Mouse (Mus musculus): ENCODE measurements at regions not wholly inside any gene's neighbourhood (a gene's known extent, or its start where the extent isn't known, plus 50 kb on each side); places are given as distances from the start of the nearest gene placed in this dataset.

GRCm38 (mm10) chr16:76694913-76695312 is 318.6 kb upstream of the Usp25 start:
- no peaks in the 10 kb centered on the region for H3K27me3 ChIP-seq (replicated peaks)
- H3K4me3 ChIP-seq, result no peak overlapping the region
- no peak overlapping the region for H3K4me2 ChIP-seq
- no peaks in the 10 kb centered on the region for H3K36me3 ChIP-seq
- no peaks in the 10 kb centered on the region for H3K4me1 ChIP-seq (replicated peaks)
- no peak for ATAC-seq (ENCODE audit: insufficient number of reproducible peaks, low FRiP score)
- H3K27ac ChIP-seq (ENCODE audit: poor library complexity, severe bottlenecking), result no peak overlapping the region
- 35% methylated on average over 6 of the region's 6 CpGs for WGBS
- no peak overlapping the region for H3K9ac ChIP-seq
- no peaks in the 10 kb centered on the region for H3K9me3 ChIP-seq (replicated peaks)

GRCm38 (mm10) chr16:76687735-76688447 is 314.3 kb upstream of the Nrip1 start:
- Histone ChIP-seq H3K9ac (no peak overlapping the region), H3K27ac (ENCODE audit: poor library complexity, severe bottlenecking) (no peak overlapping the region), H3K4me1 (replicated peaks) (no peaks in the 10 kb centered on the region), H3K4me2 (no peak overlapping the region), H3K4me3 (no peak overlapping the region), H3K9me3 (replicated peaks) (no peaks in the 10 kb centered on the region), H3K27me3 (replicated peaks) (no peaks in the 10 kb centered on the region), H3K36me3 (no peaks in the 10 kb centered on the region)
- no peak for ATAC-seq (ENCODE audit: insufficient number of reproducible peaks, low FRiP score)
- 88% methylated on average over 18 of the region's 18 CpGs for WGBS

GRCm38 (mm10) chr16:76685562-76685961 is 311.9 kb upstream of the Nrip1 start:
- no peak for ATAC-seq (ENCODE audit: insufficient number of reproducible peaks, low FRiP score)
- H3K9me3 ChIP-seq (replicated peaks), result no peaks in the 10 kb centered on the region
- H3K4me3 ChIP-seq, result no peak overlapping the region
- H3K4me2 ChIP-seq, result no peak overlapping the region
- 75% methylated on average over 8 of the region's 8 CpGs for WGBS
- H3K27me3 ChIP-seq (replicated peaks), result no peaks in the 10 kb centered on the region
- H3K27ac ChIP-seq (ENCODE audit: poor library complexity, severe bottlenecking), result no peak overlapping the region
- no peaks in the 10 kb centered on the region for H3K4me1 ChIP-seq (replicated peaks)
- H3K36me3 ChIP-seq, result no peaks in the 10 kb centered on the region
- no peak overlapping the region for H3K9ac ChIP-seq

- H3K9me3 ChIP-seq (replicated peaks), result no peaks in the 10 kb centered on the region; the same call in 1 of the 2 replicates
- 59% methylated on average over 19 of the region's 19 CpGs for WGBS
- peak; percentile 39; the same call in 1 of the 2 replicates for ATAC-seq (ENCODE audit: insufficient number of reproducible peaks, low FRiP score)
Measured at GRCm38 (mm10) chr16:76680061-76680911, 306.7 kb upstream of the Nrip1 start.

GRCm38 (mm10) chr16:76678885-76679284 is 305.3 kb upstream of the Nrip1 start:
- ATAC-seq (ENCODE audit: insufficient number of reproducible peaks, low FRiP score), result no peak

More at GRCm38 (mm10) chr16:76680061-76680911, 306.7 kb upstream of the Nrip1 start:
- Histone ChIP-seq H3K36me3 (no peaks in the 10 kb centered on the region), H3K4me3 (no peak overlapping the region; the same call in 1 of the 2 replicates), H3K27me3 (replicated peaks) (no peaks in the 10 kb centered on the region), H3K4me2 (peak overlapping the region; percentile 46), H3K9ac (no peak overlapping the region), H3K27ac (ENCODE audit: poor library complexity, severe bottlenecking) (0 out of 2 replicates have a peak overlapping the region, but pooled peaks have one; percentile 6), H3K4me1 (replicated peaks) (no peaks in the 10 kb centered on the region)

GRCm38 (mm10) chr16:76669795-76670194 is 296.2 kb upstream of the Nrip1 start:
- Histone ChIP-seq H3K36me3 (no peaks in the 10 kb centered on the region), H3K4me1 (replicated peaks) (no peaks in the 10 kb centered on the region), H3K4me3 (no peak overlapping the region), H3K9ac (no peak overlapping the region), H3K4me2 (no peak overlapping the region), H3K27ac (ENCODE audit: poor library complexity, severe bottlenecking) (no peak overlapping the region), H3K9me3 (replicated peaks) (no peaks in the 10 kb centered on the region), H3K27me3 (replicated peaks) (no peaks in the 10 kb centered on the region)
- 85% methylated on average over 4 of the region's 4 CpGs for WGBS
- no peak for ATAC-seq (ENCODE audit: insufficient number of reproducible peaks, low FRiP score)

More at GRCm38 (mm10) chr16:76678885-76679284, 305.3 kb upstream of the Nrip1 start:
- H3K4me1 ChIP-seq (replicated peaks), result no peaks in the 10 kb centered on the region
- H3K9me3 ChIP-seq (replicated peaks), result no peaks in the 10 kb centered on the region; the same call in 1 of the 2 replicates
- WGBS, result 69% methylated on average over 3 of the region's 3 CpGs
- H3K27ac ChIP-seq (ENCODE audit: poor library complexity, severe bottlenecking), result no peak overlapping the region
- H3K36me3 ChIP-seq, result no peaks in the 10 kb centered on the region
- H3K9ac ChIP-seq, result no peak overlapping the region
- H3K4me2 ChIP-seq, result no peak overlapping the region
- H3K4me3 ChIP-seq, result no peak overlapping the region
- H3K27me3 ChIP-seq (replicated peaks), result no peaks in the 10 kb centered on the region

GRCm38 (mm10) chr16:76667046-76667445 is 293.4 kb upstream of the Nrip1 start:
- no peak overlapping the region for H3K27ac ChIP-seq (ENCODE audit: poor library complexity, severe bottlenecking)
- H3K27me3 ChIP-seq (replicated peaks), result no peaks in the 10 kb centered on the region
- no peak overlapping the region for H3K4me3 ChIP-seq
- no peaks in the 10 kb centered on the region for H3K9me3 ChIP-seq (replicated peaks)
- H3K4me1 ChIP-seq (replicated peaks), result no peaks in the 10 kb centered on the region
- no peak for ATAC-seq (ENCODE audit: insufficient number of reproducible peaks, low FRiP score)
- H3K9ac ChIP-seq, result no peak overlapping the region
- 74% methylated on average over 3 of the region's 3 CpGs for WGBS
- H3K36me3 ChIP-seq, result no peaks in the 10 kb centered on the region
- H3K4me2 ChIP-seq, result no peak overlapping the region

- Histone ChIP-seq H3K27me3 (replicated peaks) (no peaks in the 10 kb centered on the region), H3K9me3 (replicated peaks) (no peaks in the 10 kb centered on the region), H3K36me3 (no peaks in the 10 kb centered on the region), H3K4me1 (replicated peaks) (no peaks in the 10 kb centered on the region), H3K27ac (ENCODE audit: poor library complexity, severe bottlenecking) (no peak overlapping the region), H3K4me3 (no peak overlapping the region), H3K9ac (no peak overlapping the region), H3K4me2 (no peak overlapping the region)
- no peak for ATAC-seq (ENCODE audit: insufficient number of reproducible peaks, low FRiP score)
- 14% methylated on average over 3 of the region's 3 CpGs for WGBS
Measured at GRCm38 (mm10) chr16:76655106-76655505, 281.5 kb upstream of the Nrip1 start.

GRCm38 (mm10) chr16:76644281-76644680 is 270.7 kb upstream of the Nrip1 start:
- Histone ChIP-seq H3K9me3 (replicated peaks) (no peaks in the 10 kb centered on the region), H3K4me2 (no peak overlapping the region), H3K36me3 (no peaks in the 10 kb centered on the region), H3K4me1 (replicated peaks) (no peaks in the 10 kb centered on the region), H3K9ac (no peak overlapping the region), H3K27ac (ENCODE audit: poor library complexity, severe bottlenecking) (no peak overlapping the region), H3K4me3 (no peak overlapping the region), H3K27me3 (replicated peaks) (no peaks in the 10 kb centered on the region)
- WGBS, result 89% methylated on average over 6 of the region's 6 CpGs
- ATAC-seq (ENCODE audit: insufficient number of reproducible peaks, low FRiP score), result no peak

GRCm38 (mm10) chr16:76643801-76644200 is 270.2 kb upstream of the Nrip1 start:
- Histone ChIP-seq H3K4me2 (no peak overlapping the region), H3K4me1 (replicated peaks) (no peaks in the 10 kb centered on the region), H3K27ac (ENCODE audit: poor library complexity, severe bottlenecking) (no peak overlapping the region), H3K9ac (no peak overlapping the region), H3K36me3 (no peaks in the 10 kb centered on the region), H3K9me3 (replicated peaks) (no peaks in the 10 kb centered on the region), H3K4me3 (no peak overlapping the region), H3K27me3 (replicated peaks) (no peaks in the 10 kb centered on the region)
- no peak for ATAC-seq (ENCODE audit: insufficient number of reproducible peaks, low FRiP score)
- 90% methylated on average over 9 of the region's 9 CpGs for WGBS

- Histone ChIP-seq H3K36me3 (no peaks in the 10 kb centered on the region), H3K27me3 (replicated peaks) (no peaks in the 10 kb centered on the region), H3K9ac (no peak overlapping the region), H3K9me3 (replicated peaks) (no peaks in the 10 kb centered on the region), H3K4me2 (no peak overlapping the region), H3K27ac (ENCODE audit: poor library complexity, severe bottlenecking) (no peak overlapping the region), H3K4me1 (replicated peaks) (no peaks in the 10 kb centered on the region), H3K4me3 (no peak overlapping the region)
- 88% methylated on average over 9 of the region's 9 CpGs for WGBS
- no peak for ATAC-seq (ENCODE audit: insufficient number of reproducible peaks, low FRiP score)
Measured at GRCm38 (mm10) chr16:76635169-76635568, 261.5 kb upstream of the Nrip1 start.
